Mouse (Mus musculus) B cell, adult 2 months (primary cell): Measurements from ENCODE around the gene Pradc1.

ENCODE experiments used
- DNase-seq, 2 experiments: peaks; one replicate each; pipeline ENCODE4 v3.0.0; 2022

The Pradc1 gene

DNA sequence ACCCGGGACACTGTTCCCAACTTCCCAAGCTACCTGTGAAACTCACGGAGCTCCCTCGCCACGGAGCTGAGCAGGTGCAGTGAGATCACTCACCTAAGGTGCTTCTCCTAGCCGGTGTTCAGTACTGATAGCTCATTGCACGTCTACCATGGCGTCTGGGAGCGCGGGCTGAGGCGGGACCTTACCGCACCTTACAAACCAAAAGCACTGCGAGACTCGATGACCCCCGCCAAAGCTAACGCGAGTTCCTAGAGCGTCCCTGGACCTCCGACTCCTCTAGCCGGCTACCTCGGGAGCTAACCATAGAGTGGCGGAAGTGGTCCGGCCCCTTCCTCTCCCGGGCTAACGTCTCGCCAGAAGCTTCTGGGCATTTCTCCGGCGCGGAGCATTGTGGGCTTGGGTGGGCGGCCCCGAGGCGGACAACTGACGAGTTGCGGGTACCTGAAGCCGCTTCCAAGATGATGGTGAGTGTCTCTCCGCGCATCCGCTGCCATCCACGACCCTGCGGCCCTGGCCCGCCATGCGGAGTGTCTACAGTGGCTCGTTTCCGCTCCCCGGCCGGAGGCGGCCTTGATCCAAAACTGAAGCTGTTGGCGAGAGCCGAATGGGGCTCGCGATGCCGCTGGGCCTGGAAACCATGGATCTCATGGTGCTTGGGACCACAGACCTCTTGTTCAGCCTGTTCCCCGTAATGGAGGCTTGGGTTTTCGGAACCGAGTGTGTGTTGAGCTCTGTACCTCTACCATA is at the start of gene Pradc1:
Gene Pradc1, minus strand, starts transcription at position 307 of the 747 bp plus-strand sequence.
- DNase-seq = peak; percentile 95 to 96

DNA sequence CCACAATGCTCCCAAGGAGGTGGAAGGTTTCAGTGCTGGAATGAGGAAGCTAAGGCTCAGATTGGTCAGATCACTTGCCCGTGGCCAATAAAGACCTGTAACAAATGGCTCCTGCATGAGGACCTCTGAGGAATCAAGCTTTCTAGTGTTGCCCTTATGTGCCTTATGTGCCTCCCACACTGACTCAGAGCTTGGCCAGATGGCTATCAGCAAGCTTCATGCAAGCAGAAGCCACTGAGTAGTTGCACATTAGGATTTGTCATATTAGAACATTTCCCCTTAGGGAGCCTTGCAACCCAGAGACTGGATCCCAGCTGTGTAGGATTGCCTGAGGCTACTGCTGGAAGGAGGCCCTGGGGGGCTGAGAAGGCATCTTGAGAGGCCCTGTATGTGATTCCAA is 48.6 kb upstream of the Pradc1 start:
- no peak for DNase-seq

DNA sequence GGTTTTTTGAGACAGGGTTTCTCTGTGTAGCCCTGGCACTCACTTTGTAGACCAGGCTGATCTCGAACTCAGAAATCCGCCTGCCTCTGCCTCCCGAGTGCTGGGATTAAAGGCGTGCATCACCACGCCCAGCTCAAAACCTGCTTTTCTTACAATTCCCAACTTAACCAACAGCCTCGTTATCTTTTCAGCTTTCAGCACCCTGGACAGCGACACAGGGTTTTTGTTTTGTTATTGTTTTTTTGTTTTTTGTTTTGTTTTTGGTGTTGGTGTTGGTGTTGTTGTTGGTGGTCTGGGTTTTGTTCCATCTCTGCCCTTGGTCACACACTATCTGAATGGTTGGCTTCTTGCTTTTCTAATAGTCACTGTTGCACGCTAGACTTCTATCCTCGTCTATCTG is 46.4 kb upstream of the Pradc1 start:
- DNase-seq = no peak

DNA sequence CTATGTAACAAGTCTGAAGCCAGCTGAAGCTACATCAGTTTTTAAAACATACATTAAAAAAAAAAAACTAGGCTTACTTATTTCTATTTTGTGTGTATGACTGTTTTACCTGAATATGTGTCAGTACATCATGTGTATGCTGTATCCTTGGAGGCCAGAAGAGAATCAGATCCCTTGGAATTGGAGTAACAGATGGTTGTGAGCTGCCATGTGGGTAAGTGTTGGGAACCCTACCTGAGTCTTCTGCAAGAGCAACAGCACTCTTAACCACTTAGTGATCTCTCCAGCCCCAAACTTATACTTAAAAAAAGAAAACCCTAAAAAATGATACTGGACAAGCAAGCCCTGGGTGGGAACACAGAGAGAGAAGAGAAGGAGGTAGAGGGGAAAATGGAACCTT is 45.2 kb upstream of the Pradc1 start:
- DNase-seq = no peak

DNA sequence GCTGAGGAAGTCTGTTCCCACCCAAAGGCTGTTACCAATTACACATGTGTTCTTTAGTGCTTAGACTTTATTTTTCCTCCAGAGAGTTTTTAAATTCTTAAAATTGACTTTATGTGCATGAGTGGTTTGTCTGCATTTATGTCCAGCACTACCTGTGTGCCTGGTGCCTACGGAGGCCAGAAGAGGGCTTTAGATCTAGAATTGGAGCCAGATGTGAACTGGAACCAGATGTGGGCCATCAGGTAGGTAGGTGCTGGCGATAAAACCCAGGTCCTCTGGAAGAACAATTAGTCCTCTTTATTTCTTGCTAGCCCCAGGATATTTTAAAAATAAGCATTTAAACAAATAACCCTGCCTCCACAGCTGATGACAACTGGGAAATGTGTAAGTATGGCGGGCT is 39.8 kb upstream of the Pradc1 start:
- DNase-seq = no peak

DNA sequence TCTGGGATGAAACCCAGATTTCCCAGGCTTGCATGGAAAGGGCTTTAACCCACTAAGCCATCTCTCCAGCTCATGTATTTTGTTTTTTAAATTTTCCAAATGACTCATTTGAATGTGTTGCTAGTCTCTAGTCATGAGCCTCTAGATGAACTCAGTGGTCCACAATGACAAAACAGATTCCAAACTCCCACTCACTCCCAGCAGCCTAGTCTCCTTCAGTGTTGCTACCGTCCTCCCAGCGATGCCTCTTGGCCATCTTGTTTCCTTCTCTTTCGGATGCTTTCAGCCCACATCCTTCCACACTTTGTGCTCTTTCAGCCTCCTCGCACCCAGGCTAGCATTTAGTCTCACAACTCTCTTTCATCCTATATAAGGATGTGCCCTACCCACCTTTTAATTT is 38.5 kb upstream of the Pradc1 start:
- no peak for DNase-seq

- no peak for DNase-seq
Measured at GRCm38 (mm10) chr6:85489717-85490116, 37.9 kb upstream of the Pradc1 start.

DNA sequence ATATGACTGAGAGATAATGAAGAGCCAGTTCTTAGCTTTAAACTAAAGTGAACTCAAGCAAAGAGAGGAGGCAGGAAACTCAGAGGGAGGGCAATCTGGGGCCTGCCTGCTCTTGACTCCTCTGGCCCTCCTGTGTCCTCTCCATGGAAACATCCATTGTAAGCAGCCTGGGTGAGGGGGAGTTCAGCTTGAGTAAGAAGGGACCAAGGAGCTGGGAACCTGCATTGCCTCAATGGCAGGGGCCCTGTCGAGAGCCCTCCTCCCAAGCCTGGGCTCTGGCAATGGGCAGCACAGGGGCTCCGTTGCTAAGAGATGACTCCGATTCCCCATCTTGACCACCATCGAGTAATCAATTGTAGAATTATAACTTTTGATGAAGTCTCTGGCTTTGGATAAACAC is 36.7 kb upstream of the Pradc1 start:
- no peak for DNase-seq

GRCm38 (mm10) chr6:85485738-85486137 is 34.0 kb upstream of the Pradc1 start:
- DNase-seq = no peak

DNA sequence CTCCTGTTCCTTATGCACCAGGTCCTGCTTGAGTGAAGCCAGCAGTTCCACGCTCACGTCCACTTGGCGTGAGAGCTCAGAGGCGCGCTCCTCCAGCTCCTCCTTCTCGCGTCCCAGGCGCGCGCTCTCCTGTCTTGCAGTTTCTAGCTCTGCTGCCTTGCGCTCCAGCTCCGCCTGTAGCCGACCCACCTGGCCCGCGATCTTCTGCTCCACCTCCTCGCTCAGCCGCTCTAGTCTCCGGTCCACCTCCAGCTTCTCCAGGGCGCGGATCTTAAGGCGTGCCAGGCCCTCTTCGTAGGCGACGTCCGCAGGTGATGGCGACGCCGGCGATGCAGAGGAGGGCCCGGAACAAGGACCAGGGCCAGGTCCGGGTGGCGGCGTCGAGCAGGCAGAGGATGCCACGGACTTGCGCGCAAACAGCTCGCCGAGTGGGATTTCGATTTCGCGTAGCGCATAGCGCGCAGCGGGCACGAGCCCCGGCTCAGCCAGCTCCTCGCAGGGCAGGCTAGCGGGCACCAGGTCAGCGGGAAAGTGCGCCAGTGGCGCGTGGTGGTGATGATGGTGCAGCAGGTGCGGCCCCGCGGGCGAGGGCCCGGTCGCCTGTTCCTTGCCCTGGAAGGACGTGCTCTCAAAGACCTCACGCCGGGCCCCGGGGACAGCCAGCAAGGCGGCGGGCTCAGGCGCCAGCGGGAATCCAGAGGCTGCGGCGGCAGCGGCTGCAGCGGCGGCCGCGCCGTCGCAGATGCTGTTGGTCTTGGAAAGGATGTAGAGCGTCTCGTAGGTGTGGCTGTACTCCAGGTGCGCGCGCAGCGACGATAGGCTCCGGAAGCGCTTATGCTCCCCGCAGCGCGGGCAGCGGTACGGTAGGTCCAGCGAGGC is 32.3 kb upstream of the Pradc1 start:
- no peak for DNase-seq

DNA sequence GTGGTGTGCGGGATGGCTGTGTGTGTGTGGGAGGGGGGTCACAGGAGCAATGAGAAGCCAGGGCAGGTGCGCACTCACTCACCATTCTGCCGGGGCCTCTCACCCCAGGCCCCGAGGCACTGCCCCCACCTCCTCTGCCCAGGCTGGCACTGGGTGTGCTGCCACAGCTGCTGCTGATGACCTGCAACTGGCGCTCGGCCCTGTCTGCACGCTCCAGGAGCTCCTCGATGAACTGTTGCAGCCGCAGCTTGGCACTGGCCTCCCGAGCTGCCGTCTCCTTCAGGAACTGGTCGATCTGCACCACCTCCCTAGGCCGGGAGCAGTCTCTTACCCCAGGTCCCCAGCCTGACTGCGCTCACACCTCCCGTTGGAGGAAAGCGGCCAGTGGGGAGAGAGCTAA is 28.9 kb upstream of the Pradc1 start:
- DNase-seq = no peak

DNA sequence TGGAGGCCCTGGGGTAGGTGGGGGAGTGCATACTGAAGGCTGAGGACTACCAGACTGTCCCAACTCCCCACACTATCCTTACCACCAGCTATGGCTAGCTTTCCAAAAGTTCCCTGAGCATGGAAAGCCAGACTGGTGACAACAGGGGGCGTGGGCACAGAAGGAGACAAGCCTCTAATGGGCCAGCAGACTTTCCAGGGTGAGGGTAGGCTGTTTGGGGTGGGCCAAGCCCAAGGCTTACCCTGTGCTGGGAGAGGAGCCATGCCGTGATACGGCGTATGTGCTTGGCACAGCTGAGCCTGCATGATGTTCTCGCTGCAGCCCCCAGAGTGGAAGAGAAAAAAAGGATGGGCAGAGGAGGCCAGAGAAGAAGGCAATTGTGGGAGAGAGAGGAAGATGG is 28.2 kb upstream of the Pradc1 start:
- DNase-seq = no peak

DNA sequence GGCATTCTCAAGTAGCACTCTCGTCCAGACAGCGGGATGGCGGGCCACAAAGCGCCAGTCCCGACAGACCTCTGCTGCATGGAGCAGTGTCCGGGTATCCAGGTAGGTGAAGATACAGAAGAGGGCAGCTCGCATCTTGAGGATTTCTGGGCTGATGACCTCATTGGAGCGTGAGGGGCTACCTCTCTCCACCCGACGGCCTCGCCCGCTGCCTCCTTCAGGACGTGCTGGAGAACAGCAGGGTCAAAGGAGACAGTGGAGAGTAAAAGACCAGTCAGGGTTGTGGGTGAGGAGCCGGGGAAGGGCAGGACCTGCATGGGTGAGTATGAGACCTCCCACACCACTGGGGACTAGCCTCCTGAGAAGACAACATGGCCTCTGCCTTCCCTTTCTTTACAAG is 26.6 kb upstream of the Pradc1 start:
- DNase-seq = no peak

DNA sequence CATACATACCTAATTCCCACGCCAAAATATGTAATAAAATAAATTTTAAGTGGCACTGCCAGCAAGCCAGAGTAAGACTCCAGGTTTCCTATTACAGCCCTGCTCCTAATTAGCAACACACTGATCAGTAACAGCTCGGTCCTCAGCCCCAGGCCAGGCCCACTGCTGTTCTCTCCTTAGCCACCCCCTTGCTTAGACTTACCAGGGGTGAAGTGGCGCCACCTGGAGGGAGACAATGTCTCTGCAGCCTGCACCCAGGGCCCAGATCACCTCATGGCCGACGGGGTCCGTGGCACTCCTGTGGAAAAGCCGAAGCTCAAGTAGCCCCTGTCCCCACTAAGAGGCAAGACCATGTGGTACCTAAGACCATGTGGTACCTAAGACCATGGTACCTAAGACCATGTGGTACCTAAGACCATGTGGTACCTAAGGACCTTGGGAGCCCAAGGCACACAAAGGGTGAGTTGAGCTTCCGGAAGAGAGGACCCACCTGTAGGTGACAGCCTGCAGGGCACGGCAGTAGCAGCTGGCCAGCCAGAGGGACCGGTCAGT is 25.7 kb upstream of the Pradc1 start:
- peak; percentile 59 to 65 for DNase-seq

DNA sequence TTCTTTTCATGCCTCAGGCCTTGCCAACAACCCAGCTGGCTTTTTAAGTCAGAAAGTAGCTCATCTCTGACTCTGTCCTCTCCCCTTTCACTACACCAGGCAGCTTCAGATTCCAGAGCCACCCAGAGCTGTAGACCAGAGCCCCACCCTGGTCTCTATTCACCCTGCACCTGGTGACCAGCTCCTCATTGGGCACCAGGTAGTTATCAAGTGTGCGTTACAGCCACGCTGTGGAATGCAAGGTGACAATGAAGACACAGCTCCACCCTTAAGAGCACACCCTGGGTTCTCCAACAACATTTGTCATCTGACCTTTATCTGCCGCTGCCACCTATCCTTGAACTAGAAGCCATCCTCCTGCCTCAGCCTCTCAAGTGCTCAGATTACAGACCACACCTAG is 23.8 kb upstream of the Pradc1 start:
- DNase-seq = no peak

DNA sequence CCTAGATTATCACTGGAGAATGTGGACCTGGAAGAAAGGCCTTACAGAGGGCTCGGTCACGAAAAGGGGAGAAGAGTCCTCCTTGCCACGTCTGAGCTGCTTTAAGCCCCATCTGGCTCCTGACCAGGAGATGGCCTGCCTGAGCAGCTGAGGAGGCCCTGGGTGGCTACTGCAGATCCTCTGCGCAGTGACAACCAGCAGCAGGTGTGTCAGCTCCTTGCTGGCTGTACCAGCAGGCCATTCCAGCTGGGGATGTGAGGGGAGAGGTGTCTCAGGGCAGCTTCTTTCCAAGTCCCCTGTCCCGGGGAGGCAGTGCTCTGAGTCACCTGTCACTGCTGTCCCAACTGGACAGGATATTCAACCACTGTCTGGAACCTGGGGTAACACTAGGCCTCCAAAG is 20.8 kb upstream of the Pradc1 start:
- DNase-seq = no peak

GRCm38 (mm10) chr6:85471962-85472361 is 20.2 kb upstream of the Pradc1 start:
- DNase-seq = no peak

DNA sequence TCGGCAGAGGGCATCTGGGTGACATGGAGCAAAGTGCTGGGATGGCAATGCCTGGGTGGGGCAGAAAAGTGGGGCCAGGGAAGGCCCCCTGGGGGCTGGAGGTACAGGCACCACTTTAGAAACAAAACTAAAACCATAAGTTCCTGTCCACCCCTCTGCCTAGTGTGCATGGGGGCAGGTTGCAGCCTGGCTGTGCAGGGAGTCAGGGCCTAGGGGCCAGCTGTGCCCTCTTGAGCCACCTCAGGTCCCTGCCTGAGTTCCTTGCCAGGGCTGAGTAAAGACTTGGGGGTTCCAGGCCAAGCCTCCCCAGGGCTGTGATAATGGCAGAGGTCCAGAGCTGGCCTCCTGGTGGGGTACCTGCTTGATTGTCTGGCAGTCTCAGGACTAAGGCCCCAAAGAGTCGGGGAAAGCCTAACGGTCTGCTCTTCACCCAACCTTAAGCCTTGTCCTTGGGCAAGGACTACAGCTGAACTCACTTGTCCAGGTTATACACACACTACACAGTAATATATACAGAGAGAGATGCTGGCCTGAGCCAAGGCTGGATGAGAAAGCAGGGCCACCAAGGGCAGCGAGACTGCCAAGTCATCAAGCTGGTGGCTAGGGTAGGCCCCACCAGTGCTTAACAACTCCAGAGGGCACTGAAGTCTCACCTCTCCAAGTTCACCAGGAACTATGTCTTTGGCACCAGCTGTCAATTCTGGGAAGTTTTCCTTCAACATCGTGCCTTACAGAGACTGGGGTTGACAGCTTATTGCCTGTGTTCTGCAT is 18.1 kb upstream of the Pradc1 start:
- no peak for DNase-seq

- no peak for DNase-seq
Measured at GRCm38 (mm10) chr6:85465381-85465780, 13.6 kb upstream of the Pradc1 start.

- no peak for DNase-seq
Measured at GRCm38 (mm10) chr6:85459621-85460020, 7.9 kb upstream of the Pradc1 start.

DNA sequence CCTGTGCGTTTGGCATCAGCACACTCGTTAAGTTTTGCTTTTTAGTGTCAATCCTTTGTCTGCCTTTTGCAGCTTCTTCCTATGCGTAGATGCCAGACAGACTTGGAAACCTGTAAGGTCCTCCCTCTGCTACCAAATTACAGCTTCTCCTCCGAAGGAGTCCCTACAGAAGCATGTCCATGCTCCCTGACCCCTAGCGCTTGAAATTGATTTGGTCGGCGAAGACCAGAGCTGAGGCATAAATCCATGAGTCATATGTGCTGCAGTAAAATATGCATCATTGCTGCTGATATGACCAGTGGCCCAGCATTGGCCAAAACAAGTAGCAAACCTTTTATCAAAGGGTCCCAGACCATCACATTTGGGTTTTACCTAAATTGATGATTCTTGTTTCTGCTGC is 1.0 kb upstream of the Pradc1 start:
- DNase-seq = peak in 1 of 2 experiments; percentile 8

- DNase-seq = no peak
Measured at GRCm38 (mm10) chr6:85452411-85452665, 568 bp upstream of the Pradc1 start.
